Mouse (Mus musculus) embryo, embryonic 11 days (tissue): Measurements from ENCODE around the gene Robo1.
A peak's percentile ranks its signal among the peaks of the same experiment; 100 is the strongest.

Source experiments
- DNase-seq: peaks from one replicate; pipeline ENCODE4 v3.0.0-alpha.2; 2015

The Robo1 gene

GRCm38 (mm10) chr16:72765128-72765913 lies 457.2 kb downstream of the Robo1 start:
- DNase-seq = no peak

DNA sequence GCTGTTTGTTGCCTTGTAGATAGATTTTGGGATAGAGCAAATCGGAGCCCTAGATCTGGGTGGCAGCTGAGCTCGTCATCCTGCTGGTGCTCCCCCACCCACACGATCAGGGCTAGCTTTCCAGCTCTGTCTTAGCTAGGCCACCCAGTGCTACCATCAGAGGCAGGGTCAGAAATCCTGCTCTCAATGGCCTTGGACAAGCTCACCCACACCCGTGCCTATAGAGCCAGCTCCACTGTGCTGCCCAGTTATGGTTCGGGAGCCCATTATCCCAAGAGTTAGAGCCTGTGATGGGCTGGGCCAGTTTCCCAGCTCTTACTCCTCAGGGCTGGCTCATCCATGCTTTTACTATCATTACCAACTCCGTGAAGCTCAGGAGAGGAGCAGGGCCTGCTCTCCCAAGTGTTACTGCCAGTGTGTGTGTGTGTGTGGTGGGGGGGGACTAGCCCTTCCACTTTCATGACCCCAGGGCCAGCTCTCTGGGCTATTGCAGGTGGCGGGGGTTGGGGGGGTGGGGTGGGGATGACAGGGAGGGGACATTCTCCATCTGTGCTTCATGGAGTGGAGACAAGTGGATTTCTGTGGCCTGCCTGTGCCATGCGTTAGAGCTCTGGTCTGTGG lies 461.2 kb downstream of the Robo1 start:
- DNase-seq = no peak

GRCm38 (mm10) chr16:72772348-72772747 lies 464.2 kb downstream of the Robo1 start:
- DNase-seq = no peak

DNA sequence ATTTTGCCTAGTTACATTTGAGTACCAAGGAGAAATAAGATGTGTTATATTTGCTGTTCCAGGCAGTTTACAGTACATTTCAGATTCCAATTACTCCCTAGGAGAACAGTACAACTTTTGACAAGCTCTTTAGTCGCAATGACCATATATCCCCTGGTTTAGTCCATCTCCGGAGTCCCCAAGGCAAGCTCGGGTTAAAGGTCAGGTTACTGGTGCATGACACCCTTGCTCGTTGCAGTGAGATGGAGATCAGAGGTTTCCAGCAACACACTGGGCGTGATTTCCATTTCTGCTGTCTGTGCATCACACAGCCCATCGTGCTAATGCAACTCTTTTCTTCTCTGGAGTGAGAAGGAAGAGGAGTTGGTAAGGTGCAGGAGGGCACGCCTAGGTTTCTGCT lies 464.9 kb downstream of the Robo1 start:
- peak; percentile 49 for DNase-seq

GRCm38 (mm10) chr16:72778520-72778919 lies 470.4 kb downstream of the Robo1 start:
- peak; percentile 39 for DNase-seq

- DNase-seq = no peak
Measured at GRCm38 (mm10) chr16:72782171-72782570, 474.1 kb downstream of the Robo1 start.

GRCm38 (mm10) chr16:72786079-72786478 lies 478.0 kb downstream of the Robo1 start:
- DNase-seq = no peak

DNA sequence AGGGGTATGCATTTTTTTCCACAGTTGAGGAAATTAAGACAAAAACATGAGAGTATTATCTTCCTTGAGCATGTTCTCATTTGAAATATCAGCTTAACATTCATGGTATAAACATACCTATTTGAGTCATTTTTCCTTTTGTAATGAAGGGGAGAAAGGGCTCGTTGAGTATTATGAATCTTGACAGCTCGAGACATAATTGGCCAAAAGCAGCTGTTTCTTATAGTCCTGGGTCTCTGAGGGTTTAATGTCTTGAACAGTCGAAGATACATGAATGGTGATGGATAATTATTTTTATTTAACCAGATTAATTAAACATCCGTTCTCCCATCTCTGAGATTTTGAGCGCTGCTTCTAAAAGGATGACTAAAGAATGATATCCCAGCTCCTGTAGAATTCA lies 478.5 kb downstream of the Robo1 start:
- DNase-seq = no peak

- DNase-seq = peak; percentile 64
Measured at GRCm38 (mm10) chr16:72788017-72788416, 479.9 kb downstream of the Robo1 start.

DNA sequence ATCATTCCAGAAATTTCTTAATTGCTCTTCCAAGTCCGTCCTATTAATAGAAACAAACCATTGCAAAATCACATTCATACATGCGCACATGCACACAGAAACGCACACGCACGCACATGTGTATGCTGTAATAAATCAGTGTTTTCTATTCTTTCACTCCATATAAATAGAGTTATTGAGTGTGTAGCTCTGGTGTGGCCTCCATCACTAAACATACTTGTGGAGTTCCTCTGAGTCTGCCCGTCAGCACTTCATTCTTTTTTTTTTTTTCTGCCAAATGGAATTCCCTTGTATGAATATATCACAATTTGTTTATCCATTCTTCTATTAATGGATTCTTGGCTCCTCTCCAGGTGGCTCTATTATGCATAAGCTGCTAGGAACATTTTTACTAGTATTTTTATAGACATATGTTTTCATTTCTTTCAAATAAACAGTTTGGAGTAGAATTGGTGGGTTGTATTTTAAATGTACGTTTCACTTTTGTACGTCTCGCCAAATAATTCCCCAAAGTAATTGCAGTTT lies 483.1 kb downstream of the Robo1 start:
- no peak for DNase-seq

DNA sequence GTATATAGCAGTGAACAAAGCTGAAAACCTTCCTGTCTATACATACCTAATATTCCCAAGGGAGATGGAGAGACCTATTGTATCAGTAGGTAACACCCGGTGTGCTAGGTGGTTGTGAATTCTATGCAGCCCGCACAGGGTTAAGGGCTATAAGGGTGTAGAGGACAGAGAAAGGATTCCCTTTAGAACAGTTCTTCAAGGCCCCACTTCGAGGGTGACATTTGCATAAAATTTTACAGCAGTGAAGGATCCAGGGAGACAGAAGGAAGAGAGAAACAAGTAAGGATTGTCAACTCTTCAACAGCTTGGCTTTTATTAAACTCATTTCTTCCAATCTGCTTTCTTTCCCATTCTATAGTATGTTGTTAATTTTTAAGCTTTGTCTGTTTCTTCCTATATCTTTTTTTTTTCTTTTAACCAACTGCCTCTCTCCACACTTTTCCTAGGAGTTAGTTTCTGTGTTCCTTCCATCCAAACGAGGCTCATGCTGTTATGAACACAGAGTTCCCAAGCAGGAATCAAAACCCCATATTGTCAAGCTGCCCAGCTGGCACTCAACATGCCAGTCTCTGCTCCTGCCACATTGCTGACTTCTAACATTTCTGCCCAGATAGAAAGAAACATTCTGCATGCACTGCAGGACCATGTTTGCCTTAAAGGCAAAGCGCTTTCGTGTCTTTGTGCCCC lies 486.7 kb downstream of the Robo1 start:
- no peak for DNase-seq

DNA sequence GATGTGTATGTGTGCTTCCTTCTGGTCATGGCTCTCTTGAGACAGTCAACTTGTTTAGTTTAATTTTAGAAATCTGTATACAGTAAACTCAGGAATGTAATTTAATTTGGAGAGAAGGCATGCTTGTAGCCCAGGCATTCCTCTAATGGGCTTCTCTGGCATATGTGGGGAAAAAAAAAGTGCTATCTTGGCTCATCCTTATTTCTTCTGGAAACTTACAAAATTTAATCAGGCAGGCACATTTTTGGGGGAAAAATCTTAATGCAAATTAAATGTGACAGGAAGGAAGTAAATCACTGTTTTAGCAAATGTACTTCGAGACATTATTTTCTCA lies 487.2 kb downstream of the Robo1 start:
- no peak for DNase-seq

DNA sequence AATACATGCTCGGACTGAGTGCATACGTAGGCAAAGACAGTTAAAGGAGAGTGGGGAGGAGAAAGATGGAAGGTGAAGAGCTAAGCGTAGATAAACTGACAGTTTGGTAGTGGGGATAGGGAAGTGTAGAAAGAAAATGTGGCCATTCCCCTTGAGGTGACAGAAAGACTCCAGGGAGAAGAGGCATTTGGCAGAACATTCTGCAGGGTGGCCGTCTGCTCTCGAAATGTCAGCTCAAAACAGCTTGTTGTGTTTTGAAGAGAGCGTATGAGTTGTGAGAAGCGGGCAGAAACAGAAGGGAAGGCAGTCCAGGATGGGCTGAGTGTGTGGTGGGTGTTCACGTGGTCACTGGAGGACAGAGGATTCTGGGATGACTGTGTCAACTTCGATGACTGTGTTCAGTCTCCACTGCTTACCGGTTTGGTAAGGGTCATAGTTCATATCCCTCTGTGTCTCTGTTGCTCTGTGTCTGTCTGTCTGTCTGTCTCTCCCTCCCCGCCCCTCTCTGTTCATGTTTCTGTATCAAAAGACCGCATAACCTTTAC lies 490.4 kb downstream of the Robo1 start:
- no peak for DNase-seq

DNA sequence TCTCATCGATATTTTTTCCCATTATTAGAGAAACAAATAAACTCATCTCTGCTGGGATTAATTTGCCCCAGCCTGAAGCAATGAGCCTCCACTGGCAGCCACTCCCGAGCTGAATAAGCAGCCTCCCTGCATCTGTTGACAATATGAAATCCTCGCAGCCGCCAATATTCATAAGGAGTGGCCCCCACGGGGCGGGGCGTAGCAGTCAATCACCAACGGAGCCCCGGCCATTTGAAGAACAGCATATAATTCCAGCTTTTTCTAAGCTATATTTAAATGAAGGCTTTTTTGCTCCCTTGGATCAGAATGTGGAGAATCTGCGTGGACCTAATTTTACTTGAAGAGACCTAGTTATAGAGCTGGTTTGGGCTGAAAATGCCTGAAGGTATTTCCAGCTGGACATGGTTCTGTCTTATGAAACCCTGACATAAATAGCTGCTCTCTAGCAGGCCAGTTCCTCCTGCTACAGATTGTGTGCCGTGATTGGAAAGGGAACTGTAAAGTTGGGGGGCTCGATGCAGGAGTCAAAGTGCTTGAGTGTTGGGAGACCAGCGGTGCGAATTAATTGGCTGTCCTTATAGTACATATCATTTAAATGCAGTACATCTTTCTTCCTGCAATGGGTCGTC lies 492.1 kb downstream of the Robo1 start:
- no peak for DNase-seq

- DNase-seq = no peak
Measured at GRCm38 (mm10) chr16:72800788-72801187, 492.7 kb downstream of the Robo1 start.

DNA sequence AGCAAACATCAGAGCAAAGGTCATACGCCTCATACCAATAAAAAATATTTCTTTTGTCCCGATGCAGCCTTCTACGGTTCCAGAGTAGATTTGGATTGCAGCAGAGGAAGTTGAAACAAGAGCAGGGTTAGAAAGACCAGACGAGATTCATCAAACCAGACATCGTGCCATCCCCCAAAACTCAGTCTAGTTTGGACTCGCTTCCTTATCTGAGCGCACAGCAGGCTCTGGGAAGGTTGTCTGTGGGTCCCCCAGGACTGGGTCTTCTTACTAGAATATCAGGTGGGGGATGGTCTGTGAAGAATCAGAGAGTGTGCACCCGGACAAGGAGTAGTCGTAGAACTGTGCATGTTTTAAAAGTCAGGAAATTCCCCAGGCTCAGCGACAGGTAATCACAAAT lies 500.2 kb downstream of the Robo1 start:
- peak; percentile 68 for DNase-seq

GRCm38 (mm10) chr16:72810942-72811341 lies 502.8 kb downstream of the Robo1 start:
- DNase-seq = peak; percentile 54

DNA sequence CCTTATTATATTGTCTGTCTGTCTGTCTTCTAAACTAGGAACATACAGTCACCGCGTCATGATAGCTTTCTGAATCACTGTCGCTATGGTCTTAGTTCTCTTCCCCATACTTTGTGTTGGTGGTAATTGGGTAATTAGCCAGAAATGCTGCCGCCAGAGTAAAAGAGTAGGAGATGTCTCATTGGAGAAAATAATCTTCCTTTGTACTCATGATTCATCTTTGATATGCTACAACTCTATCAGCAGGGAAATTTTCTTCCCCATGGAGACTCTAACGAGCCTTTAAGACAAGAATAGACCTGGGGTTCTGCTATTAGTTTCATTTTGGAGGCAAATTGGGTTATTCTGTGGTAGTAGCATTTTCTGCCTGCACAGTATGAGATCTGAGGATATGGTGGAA lies 503.4 kb downstream of the Robo1 start:
- no peak for DNase-seq

- no peak for DNase-seq
Measured at GRCm38 (mm10) chr16:72811908-72812307, 503.8 kb downstream of the Robo1 start.

- DNase-seq = peak; percentile 50
Measured at GRCm38 (mm10) chr16:72828381-72828780, 520.3 kb downstream of the Robo1 start.

- peak; percentile 49 for DNase-seq
Measured at GRCm38 (mm10) chr16:72829530-72829929, 521.4 kb downstream of the Robo1 start.

DNA sequence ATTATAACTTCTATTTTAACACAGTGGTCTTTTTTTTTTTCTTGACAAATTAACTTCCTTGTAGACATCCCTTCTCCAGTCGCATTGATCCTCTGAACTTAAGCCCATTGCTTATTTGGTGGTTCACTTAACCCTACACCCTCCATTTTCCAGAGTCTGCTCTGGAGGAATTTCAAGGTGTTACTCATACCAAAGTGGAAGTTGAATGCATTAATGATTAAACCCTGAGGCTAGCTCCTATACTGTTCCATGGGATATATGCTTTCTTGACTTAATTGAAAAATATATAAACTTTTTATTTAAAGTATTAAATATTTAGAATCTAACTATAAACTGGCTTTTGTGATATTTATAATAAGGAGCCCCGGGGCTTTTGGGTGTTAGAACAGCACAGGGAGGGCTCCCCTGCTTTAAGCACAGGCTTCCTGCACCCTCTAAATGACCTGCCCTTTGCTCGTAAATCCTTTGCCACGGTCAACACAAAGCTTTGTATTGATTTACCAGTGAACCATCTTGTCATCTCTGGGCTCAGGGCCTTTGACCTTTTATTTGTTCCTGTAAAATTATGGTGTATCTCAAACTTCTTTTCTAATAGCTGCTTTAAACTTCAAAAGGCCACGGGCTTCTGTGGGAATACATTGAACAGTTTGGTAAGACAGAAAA lies 522.4 kb downstream of the Robo1 start:
- DNase-seq = peak; percentile 45

DNA sequence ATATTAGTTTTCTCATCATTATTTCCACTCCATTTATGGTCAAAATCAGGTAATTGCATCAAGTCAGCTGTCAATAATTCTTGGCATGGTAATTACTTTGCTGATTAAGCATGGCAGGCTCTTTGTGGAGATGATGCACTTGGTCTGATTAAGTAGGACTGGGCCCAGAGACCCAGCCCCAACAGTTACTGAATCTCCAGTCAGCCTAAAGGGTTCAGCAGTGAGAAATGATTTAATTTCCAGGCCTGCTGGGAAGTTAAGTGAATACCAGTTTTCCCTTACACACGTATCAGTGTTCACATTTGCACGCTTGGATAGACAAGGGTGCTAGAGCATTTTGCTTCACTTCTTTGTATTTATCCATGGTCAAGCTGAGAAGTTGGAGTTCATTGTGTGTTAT lies 526.2 kb downstream of the Robo1 start:
- no peak for DNase-seq
